Comparison of ENCODE assay signal across 10 mouse cellular contexts in genomic region chr5:144978533-144979107, GRCm38 (mm10). TPM values are rescaled to one million over a fixed set of nuclear protein-coding genes. Genes with fewer than 3 reads are reported as not detected.
DNase-seq lines count a peak whose midpoint lies in the region; ATAC-seq and TF ChIP-seq lines count a peak whose summit lies in the region.
"Had no signal": no experiment of that assay in that cellular context is flagged by ENCODE, and none has a peak within 500 bp of the region (broad histone marks: within the 10 kb centered on the region; RNA-seq: fewer than 3 reads in every experiment).

No protein-coding gene starts in this region.

- no peak overlapping the region for H3K27ac ChIP-seq in heart, embryonic 10.5 days
- H3K27ac ChIP-seq in heart, embryonic 16.5 days (ENCODE audit: low read length) = peak overlapping the region; percentile 66
- peak overlapping the region; percentile 74 for H3K27ac ChIP-seq in stomach, postnatal 0 days (replicated peaks)
- H3K27ac ChIP-seq: hindbrain, embryonic 15.5 days; limb, embryonic 15.5 days had no signal

- ATAC-seq in heart, embryonic 16.5 days (replicated peaks; ENCODE audit: extremely low read depth, insufficient read depth, low FRiP score) = peak; percentile 65
- ATAC-seq in stomach, postnatal 0 days (ENCODE audit: low FRiP score, low TSS enrichment) = peak; percentile 87

- peaks cover 9% of the 10 kb centered on the region for H3K4me1 ChIP-seq in heart, embryonic 10.5 days
- H3K4me1 ChIP-seq in heart, embryonic 16.5 days (ENCODE audit: control insufficient read depth, insufficient read depth, low read length) = peaks cover 6% of the 10 kb centered on the region
- no peaks in the 10 kb centered on the region for H3K4me1 ChIP-seq in stomach, postnatal 0 days (replicated peaks; ENCODE audit: control insufficient read depth, insufficient read depth)
- H3K4me1 ChIP-seq: hindbrain, embryonic 15.5 days; limb, embryonic 15.5 days had no signal

- no peaks in the 10 kb centered on the region for H3K9me3 ChIP-seq in heart, embryonic 10.5 days
- H3K9me3 ChIP-seq in heart, embryonic 16.5 days (replicated peaks; ENCODE audit: control insufficient read depth, low read length) = peaks cover 3% of the 10 kb centered on the region; the same call in 1 of the 2 replicates
- H3K9me3 ChIP-seq in stomach, postnatal 0 days (ENCODE audit: control insufficient read depth, low read length) = no peaks in the 10 kb centered on the region
- H3K9me3 ChIP-seq: hindbrain, embryonic 15.5 days; limb, embryonic 15.5 days had no signal

- TF ChIP-seq CTCF in stomach, postnatal 0 days (IDR thresholded peaks at IDR 0.05; ENCODE audit: low read depth) = no peak

- 60% methylated on average over 10 of the region's 10 CpGs for WGBS in heart, embryonic 10.5 days
- WGBS in heart, embryonic 16.5 days = 24% methylated on average over 10 of the region's 10 CpGs
- WGBS in stomach, postnatal 0 days = 36% methylated on average over 10 of the region's 10 CpGs

- no peak overlapping the region for H3K9ac ChIP-seq in heart, embryonic 16.5 days (ENCODE audit: low read length)
- H3K9ac ChIP-seq in stomach, postnatal 0 days (ENCODE audit: low read length) = no peak overlapping the region
- H3K9ac ChIP-seq: hindbrain, embryonic 15.5 days; limb, embryonic 15.5 days had no signal

- H3K4me2 ChIP-seq in heart, embryonic 16.5 days (ENCODE audit: low read depth, low read length) = 0 out of 2 replicates have a peak overlapping the region, but pooled peaks have one; percentile 4
- H3K4me2 ChIP-seq in stomach, postnatal 0 days (replicated peaks; ENCODE audit: low read depth) = no peak overlapping the region
- H3K4me2 ChIP-seq: hindbrain, embryonic 15.5 days; limb, embryonic 15.5 days had no signal

- no peak overlapping the region for H3K4me3 ChIP-seq in heart, embryonic 10.5 days
- H3K4me3 ChIP-seq in heart, embryonic 16.5 days (ENCODE audit: low read length) = no peak overlapping the region
- H3K4me3 ChIP-seq in stomach, postnatal 0 days (ENCODE audit: low read depth, low read length) = no peak overlapping the region
- H3K4me3 ChIP-seq: hindbrain, embryonic 15.5 days; limb, embryonic 15.5 days had no signal

- peak; percentile 94 for DNase-seq in heart, adult 11 months
- DNase-seq in heart, embryonic 10.5 days (ENCODE audit: low spot score) = no peak
- DNase-seq in kidney, postnatal 25 days = peak; percentile 73
- peak; percentile 93 for DNase-seq in stomach, postnatal 0 days (ENCODE audit: low spot score)
- DNase-seq in layer of hippocampus, adult 8-10 months (ENCODE audit: low spot score in 2 of 2) = no peak
- no peak for DNase-seq in cerebellum, adult 9-11 months
- no peak for DNase-seq in right cerebral cortex, postnatal 10 days (ENCODE audit: low spot score in 2 of 2)

- no peaks in the 10 kb centered on the region for H3K36me3 ChIP-seq in heart, embryonic 10.5 days
- H3K36me3 ChIP-seq in heart, embryonic 16.5 days (ENCODE audit: control insufficient read depth, insufficient read depth) = no peaks in the 10 kb centered on the region
- H3K36me3 ChIP-seq in stomach, postnatal 0 days (ENCODE audit: control insufficient read depth, insufficient read depth, low read length) = no peaks in the 10 kb centered on the region
- H3K36me3 ChIP-seq: hindbrain, embryonic 15.5 days; limb, embryonic 15.5 days had no signal

- H3K27me3 ChIP-seq in heart, embryonic 10.5 days (ENCODE audit: insufficient read depth, poor library complexity, severe bottlenecking) = no peaks in the 10 kb centered on the region
- H3K27me3 ChIP-seq in heart, embryonic 16.5 days (ENCODE audit: control insufficient read depth, insufficient read depth, low read length) = no peaks in the 10 kb centered on the region
- H3K27me3 ChIP-seq in stomach, postnatal 0 days (ENCODE audit: control insufficient read depth, insufficient read depth, low read length) = no peaks in the 10 kb centered on the region
- H3K27me3 ChIP-seq: hindbrain, embryonic 15.5 days; limb, embryonic 15.5 days had no signal

- no peak for TF ChIP-seq EP300 in stomach, postnatal 0 days (optimal IDR thresholded peaks at IDR 0.05)

RNA-seq across cellular contexts. Expression of gene Smurf1, which starts 13.0 kb away (rescaled TPM):
- 15.5 and 16.1 TPM in 2 replicates for polyA plus RNA-seq in heart, embryonic 10.5 days (2016; fragmentation: Nextera tagmentation; extraction: Ambion mirVana)
- polyA plus RNA-seq in heart, embryonic 16.5 days (2015; fragmentation: Nextera tagmentation; extraction: Ambion mirVana) = 9.3 and 13.5 TPM in 2 replicates
- polyA plus RNA-seq in stomach, postnatal 0 days (2015; fragmentation: Nextera tagmentation; extraction: Ambion mirVana) = 11.2 and 11.6 TPM in 2 replicates
- total RNA-seq in layer of hippocampus, adult 8-10 months (2022) = 10 to 100 TPM; 29.7 to 35.4 (median 31.0) TPM

RNA-seq across cellular contexts. Expression of gene Gm4871, which starts 53.9 kb away (rescaled TPM):
- not detected in 2 replicates for polyA plus RNA-seq in heart, embryonic 10.5 days (2016; fragmentation: Nextera tagmentation; extraction: Ambion mirVana)
- polyA plus RNA-seq in heart, embryonic 16.5 days (2015; fragmentation: Nextera tagmentation; extraction: Ambion mirVana) = not detected in 2 replicates
- polyA plus RNA-seq in stomach, postnatal 0 days (2015; fragmentation: Nextera tagmentation; extraction: Ambion mirVana) = not detected in 2 replicates
- total RNA-seq in layer of hippocampus, adult 8-10 months (2022) = not detected
- polyA plus RNA-seq: hindbrain, embryonic 15.5 days; limb, embryonic 15.5 days had no signal

Comparison
In these comparisons a context has a peak if more than half of its experiments do, and no peak if none do; other contexts are left out.
1. DNase-seq: peak in heart, adult 11 months (single experiment), kidney, postnatal 25 days (2 of 2) and stomach, postnatal 0 days (single experiment); none in heart, embryonic 10.5 days (single experiment), layer of hippocampus, adult 8-10 months (0 of 2), cerebellum, adult 9-11 months (single experiment) and right cerebral cortex, postnatal 10 days (0 of 2).